Mouse (Mus musculus) heart, postnatal 0 days (tissue): ENCODE measurements around the gene Adamts16.

Experiments
- CTCF ChIP-seq: IDR thresholded peaks from 2 replicates; pipeline ENCODE4 v1.5.1; 2016; ENCODE audit warnings: antibody characterized with exemption, control low read depth, low read depth
- EP300 ChIP-seq: IDR thresholded peaks from 2 replicates; pipeline ENCODE4 v1.6.1; 2016; ENCODE audit warnings: antibody characterized with exemption, low read depth

GRCm38 (mm10) chr13:70827507-70827906 is 14.1 kb downstream of the Adamts16 start:
- TF ChIP-seq CTCF (no peak), EP300 (no peak)
